Mouse (Mus musculus): ENCODE measurements around the gene Kcnj15. TPM values are rescaled to one million over a fixed set of nuclear protein-coding genes. Genes with fewer than 3 reads are reported as not detected.
A peak's percentile ranks its signal among the peaks of the same experiment; 100 is the strongest.

The Kcnj15 gene
- polyA plus RNA-seq, 1 experiment, result 34.3 TPM

- no peak for DNase-seq
- 37% methylated on average over 12 of the region's 12 CpGs for WGBS
- TF ChIP-seq CTCF (IDR thresholded peaks at IDR 0.05; ENCODE audit: insufficient read depth, low read length) (no peak), POLR2A (IDR thresholded peaks at IDR 0.05; ENCODE audit: borderline replicate concordance, extremely low read depth, low read depth, low read length) (no peak)
- Histone ChIP-seq H3K4me1 (ENCODE audit: control insufficient read depth, insufficient read depth, low read length) (no peaks in the 10 kb centered on the region), H3K4me3 (replicated peaks; ENCODE audit: extremely low read depth, low read depth, low read length) (no peak overlapping the region)
Observed at GRCm38 (mm10) chr16:95284085-95284727, 26.8 kb downstream of the Kcnj15 start.

- DNase-seq, result no peak
- Histone ChIP-seq H3K4me1 (ENCODE audit: control insufficient read depth, insufficient read depth, low read length) (no peaks in the 10 kb centered on the region), H3K4me3 (replicated peaks; ENCODE audit: extremely low read depth, low read depth, low read length) (no peak overlapping the region)
- TF ChIP-seq POLR2A (IDR thresholded peaks at IDR 0.05; ENCODE audit: borderline replicate concordance, extremely low read depth, low read depth, low read length), result no peak
- no peak for TF ChIP-seq CTCF (IDR thresholded peaks at IDR 0.05; ENCODE audit: insufficient read depth, low read length)
- WGBS, result 76% methylated on average over 4 of the region's 4 CpGs
Observed at GRCm38 (mm10) chr16:95285043-95285442, 27.7 kb downstream of the Kcnj15 start.

GRCm38 (mm10) chr16:95285767-95286166 lies 28.4 kb downstream of the Kcnj15 start:
- TF ChIP-seq POLR2A (IDR thresholded peaks at IDR 0.05; ENCODE audit: borderline replicate concordance, extremely low read depth, low read depth, low read length) (no peak), CTCF (IDR thresholded peaks at IDR 0.05; ENCODE audit: insufficient read depth, low read length) (no peak)
- 65% methylated on average over 4 of the region's 4 CpGs for WGBS
- Histone ChIP-seq H3K4me1 (ENCODE audit: control insufficient read depth, insufficient read depth, low read length) (no peaks in the 10 kb centered on the region), H3K4me3 (replicated peaks; ENCODE audit: extremely low read depth, low read depth, low read length) (no peak overlapping the region)
- DNase-seq, result no peak

- Histone ChIP-seq H3K4me3 (replicated peaks; ENCODE audit: extremely low read depth, low read depth, low read length) (no peak overlapping the region), H3K4me1 (ENCODE audit: control insufficient read depth, insufficient read depth, low read length) (peaks cover 4% of the 10 kb centered on the region)
- 91% methylated on average over 2 of the region's 2 CpGs for WGBS
- no peak for DNase-seq
- TF ChIP-seq CTCF (IDR thresholded peaks at IDR 0.05; ENCODE audit: insufficient read depth, low read length), result no peak
- TF ChIP-seq POLR2A (IDR thresholded peaks at IDR 0.05; ENCODE audit: borderline replicate concordance, extremely low read depth, low read depth, low read length), result no peak
Observed at GRCm38 (mm10) chr16:95287656-95288055, 30.3 kb downstream of the Kcnj15 start.

GRCm38 (mm10) chr16:95289375-95289774 lies 32.0 kb downstream of the Kcnj15 start:
- TF ChIP-seq CTCF (IDR thresholded peaks at IDR 0.05; ENCODE audit: insufficient read depth, low read length) (no peak), POLR2A (IDR thresholded peaks at IDR 0.05; ENCODE audit: borderline replicate concordance, extremely low read depth, low read depth, low read length) (no peak)
- WGBS, result 58% methylated on average over 3 of the region's 3 CpGs
- no peak for DNase-seq
- Histone ChIP-seq H3K4me3 (replicated peaks; ENCODE audit: extremely low read depth, low read depth, low read length) (no peak overlapping the region), H3K4me1 (ENCODE audit: control insufficient read depth, insufficient read depth, low read length) (peaks cover 4% of the 10 kb centered on the region)

- Histone ChIP-seq H3K4me3 (replicated peaks; ENCODE audit: extremely low read depth, low read depth, low read length) (no peak overlapping the region), H3K4me1 (ENCODE audit: control insufficient read depth, insufficient read depth, low read length) (peaks cover 4% of the 10 kb centered on the region)
- peak; percentile 51 for DNase-seq
- 42% methylated on average over 10 of the region's 10 CpGs for WGBS
- no peak for TF ChIP-seq CTCF (IDR thresholded peaks at IDR 0.05; ENCODE audit: insufficient read depth, low read length)
- no peak for TF ChIP-seq POLR2A (IDR thresholded peaks at IDR 0.05; ENCODE audit: borderline replicate concordance, extremely low read depth, low read depth, low read length)
Observed at GRCm38 (mm10) chr16:95291450-95292101, 34.2 kb downstream of the Kcnj15 start.

GRCm38 (mm10) chr16:95292843-95293505 lies 35.6 kb downstream of the Kcnj15 start:
- Histone ChIP-seq H3K4me3 (replicated peaks; ENCODE audit: extremely low read depth, low read depth, low read length) (no peak overlapping the region), H3K4me1 (ENCODE audit: control insufficient read depth, insufficient read depth, low read length) (peaks cover 4% of the 10 kb centered on the region)
- 75% methylated on average over 14 of the region's 14 CpGs for WGBS
- TF ChIP-seq POLR2A (IDR thresholded peaks at IDR 0.05; ENCODE audit: borderline replicate concordance, extremely low read depth, low read depth, low read length) (no peak), CTCF (IDR thresholded peaks at IDR 0.05; ENCODE audit: insufficient read depth, low read length) (no peak)
- no peak for DNase-seq

- TF ChIP-seq POLR2A (IDR thresholded peaks at IDR 0.05; ENCODE audit: borderline replicate concordance, extremely low read depth, low read depth, low read length), result no peak
- TF ChIP-seq CTCF (IDR thresholded peaks at IDR 0.05; ENCODE audit: insufficient read depth, low read length), result no peak
- Histone ChIP-seq H3K4me3 (replicated peaks; ENCODE audit: extremely low read depth, low read depth, low read length) (no peak overlapping the region), H3K4me1 (ENCODE audit: control insufficient read depth, insufficient read depth, low read length) (no peaks in the 10 kb centered on the region; the same call in 1 of the 2 replicates)
- 44% methylated on average over 3 of the region's 3 CpGs for WGBS
- no peak for DNase-seq
Observed at GRCm38 (mm10) chr16:95297651-95298050, 40.3 kb downstream of the Kcnj15 start.

- no peak for DNase-seq
- Histone ChIP-seq H3K4me1 (ENCODE audit: control insufficient read depth, insufficient read depth, low read length) (no peaks in the 10 kb centered on the region; the same call in 1 of the 2 replicates), H3K4me3 (replicated peaks; ENCODE audit: extremely low read depth, low read depth, low read length) (no peak overlapping the region)
- WGBS, result 79% methylated on average over 3 of the region's 3 CpGs
- TF ChIP-seq POLR2A (IDR thresholded peaks at IDR 0.05; ENCODE audit: borderline replicate concordance, extremely low read depth, low read depth, low read length), result no peak
- no peak for TF ChIP-seq CTCF (IDR thresholded peaks at IDR 0.05; ENCODE audit: insufficient read depth, low read length)
Observed at GRCm38 (mm10) chr16:95301667-95302066, 44.3 kb downstream of the Kcnj15 start.

All from lung, adult 2 months (tissue).